ENCODE assay signal across 13 mouse cellular contexts in the genomic region with DNA sequence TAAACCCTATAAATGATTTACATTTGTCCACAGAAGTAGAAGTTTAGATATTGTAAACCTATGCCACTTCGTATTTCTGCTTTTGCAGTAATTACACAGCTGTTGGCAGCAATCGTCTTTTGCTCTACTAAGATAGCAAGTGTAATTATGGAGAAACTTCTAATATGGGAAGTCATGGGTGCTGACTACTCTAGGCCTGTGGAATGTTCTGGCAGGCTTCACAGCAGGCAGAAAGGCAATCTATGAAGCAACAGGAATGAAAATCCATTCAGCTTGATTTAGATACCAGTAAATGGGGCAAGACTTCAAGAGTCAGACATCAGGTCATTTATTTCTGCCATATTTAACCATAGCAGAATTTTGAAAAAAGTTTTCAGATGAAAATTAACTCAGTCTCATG.
"Had no signal": no experiment of that assay in that cellular context is flagged by ENCODE, and none has a peak within 500 bp of the region (broad histone marks: within the 10 kb centered on the region; RNA-seq: fewer than 3 reads in every experiment).

No protein-coding gene starts in this region.

- DNase-seq: kidney, adult 9 months; kidney, postnatal 10 days; kidney, postnatal 4 days; left cerebral cortex, postnatal 4 days; thymus, postnatal 36 days had no signal

- H3K4me1 ChIP-seq: liver, embryonic 12.5 days; lung, embryonic 15.5 days; megakaryocyte, embryonic 14.5 days; midbrain, embryonic 15.5 days; neural tube, embryonic 12.5 days had no signal

- H3K9me3 ChIP-seq: liver, embryonic 12.5 days; lung, embryonic 15.5 days; megakaryocyte, embryonic 14.5 days; midbrain, embryonic 15.5 days; neural tube, embryonic 12.5 days had no signal

- H3K9ac ChIP-seq: liver, embryonic 12.5 days; lung, embryonic 15.5 days; midbrain, embryonic 15.5 days; neural tube, embryonic 12.5 days had no signal

- H3K4me2 ChIP-seq: liver, embryonic 12.5 days; lung, embryonic 15.5 days; midbrain, embryonic 11.5 days; midbrain, embryonic 15.5 days; neural tube, embryonic 12.5 days had no signal

- ATAC-seq: liver, embryonic 12.5 days; midbrain, embryonic 15.5 days had no signal

- H3K27ac ChIP-seq: layer of hippocampus, adult 2 months; liver, embryonic 12.5 days; lung, embryonic 15.5 days; macrophage; midbrain, embryonic 15.5 days; neural tube, embryonic 12.5 days had no signal

- H3K27me3 ChIP-seq: liver, embryonic 12.5 days; lung, embryonic 15.5 days; megakaryocyte, embryonic 14.5 days; midbrain, embryonic 15.5 days; neural tube, embryonic 12.5 days had no signal

- H3K36me3 ChIP-seq: liver, embryonic 12.5 days; lung, embryonic 15.5 days; midbrain, embryonic 15.5 days; neural tube, embryonic 12.5 days had no signal

- H3K4me3 ChIP-seq: layer of hippocampus, adult 2 months; liver, embryonic 12.5 days; lung, embryonic 15.5 days; megakaryocyte, embryonic 14.5 days; midbrain, embryonic 15.5 days; neural tube, embryonic 12.5 days had no signal
